Mouse (Mus musculus) spleen, embryonic (tissue): ENCODE measurements around the gene Lpar5.

Experiments
- CTCF ChIA-PET: fragments of 350-600 bp; sonication (Branson Sonifier 250); formaldehyde crosslinking; loops from one replicate; lab custom pipeline; 2022; lab: Charles Lee

The Lpar5 gene

GRCm38 (mm10) chr6:125110927-125111326, 43.2 kb downstream of the Lpar5 start:
- CTCF ChIA-PET = interaction anchor here (0.7 kb wide), 1 partner anchor 18 kb away, joined by 3 read pairs; no protein-coding TSS in a partner anchor

GRCm38 (mm10) chr6:125112553-125112952, 44.8 kb downstream of the Lpar5 start:
- CTCF ChIA-PET = no interaction called here

- CTCF ChIA-PET = interaction anchor here (0.6 kb wide), 1 partner anchor 165 kb away, joined by 3 read pairs; no protein-coding TSS in a partner anchor
Observed at GRCm38 (mm10) chr6:125119387-125119786, 51.7 kb downstream of the Lpar5 start.

GRCm38 (mm10) chr6:125128724-125129123, 61.0 kb downstream of the Lpar5 start:
- CTCF ChIA-PET = no interaction called here

GRCm38 (mm10) chr6:125129710-125130402, 62.1 kb downstream of the Lpar5 start:
- CTCF ChIA-PET = interaction anchor here (0.6 to 0.7 kb wide), 2 partner anchors 353 to 365 kb away, joined by 4 to 22 read pairs; partner anchors contain the start of gene Cd9

GRCm38 (mm10) chr6:125131302-125132156, 63.8 kb downstream of the Lpar5 start, which contains the start of gene Nop2:
Gene Nop2 (plus strand): TSS chr6:125131909.
- CTCF ChIA-PET = interaction anchor here (0.5 kb wide), 1 partner anchor 422 kb away, joined by 3 read pairs; no protein-coding TSS in a partner anchor
